Mouse (Mus musculus) bone marrow, adult 2 months (tissue): ENCODE results near the gene Commd7.
A peak's percentile ranks its signal among the peaks of the same experiment; 100 is the strongest.

Source experiments
- CTCF ChIP-seq: fragments of 200-500 bp; IDR thresholded peaks from 2 replicates; pipeline ENCODE4 v1.5.1; 2011; ENCODE audit warnings: low read length, control low read depth; ENCODE audit not compliant: control insufficient read depth, insufficient read depth
- POLR2A ChIP-seq: fragments of 200-500 bp; IDR thresholded peaks from 2 replicates; pipeline ENCODE4 v1.6.1; 2011; ENCODE audit warnings: low read depth, mild to moderate bottlenecking, control low read depth, low read length, borderline replicate concordance; ENCODE audit not compliant: control insufficient read depth

- TF ChIP-seq POLR2A (peak; percentile 38; the same call in 1 of the 2 replicates), CTCF (no peak)
Observed at GRCm38 (mm10) chr2:153649298-153650013, 16.9 kb upstream of the Commd7 start, which contains the start of gene Dnmt3b.
